Mouse (Mus musculus): ENCODE data around the gene Fam3c. TPM values are rescaled to one million over a fixed set of nuclear protein-coding genes. Genes with fewer than 3 reads are reported as not detected.

Fam3c gene
- polyA plus RNA-seq, 1 experiment from 2014 or later: 45.7 TPM

DNA sequence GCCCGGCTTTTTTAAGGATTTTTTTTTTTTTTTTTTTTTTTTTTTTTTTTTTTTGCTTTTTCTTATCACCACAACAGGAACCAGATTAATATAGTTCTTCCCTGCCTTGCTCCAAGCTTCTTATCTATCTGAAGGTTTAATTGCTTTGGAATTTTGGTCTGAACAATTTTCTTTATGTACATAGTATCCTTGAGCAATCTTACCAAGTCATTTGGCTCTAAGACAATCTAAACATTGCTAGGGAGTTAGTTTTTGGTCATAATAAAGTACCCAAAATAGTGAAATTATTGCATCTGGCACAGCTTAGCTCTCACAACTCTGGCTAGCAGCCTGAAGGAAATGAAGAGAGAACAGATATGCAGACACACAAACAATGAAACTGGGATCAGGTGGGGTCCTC lies 23.8 kb upstream of the Fam3c start:
- Histone ChIP-seq H3K27me3 (no peaks in the 10 kb centered on the region), H3K4me2 (no peak overlapping the region), H3K9ac (no peak overlapping the region), H3K36me3 (no peaks in the 10 kb centered on the region), H3K27ac (no peak overlapping the region), H3K9me3 (replicated peaks) (no peaks in the 10 kb centered on the region), H3K4me3 (no peak overlapping the region), H3K4me1 (replicated peaks) (no peaks in the 10 kb centered on the region)
- 89% methylated on average over 1 of the region's 1 CpGs for WGBS
- no peak for ATAC-seq (replicated peaks; ENCODE audit: insufficient number of reproducible peaks, insufficient read depth, low FRiP score, low read depth)

- H3K4me2 ChIP-seq: no peak overlapping the region
- 46% methylated on average over 5 of the region's 5 CpGs for WGBS
- H3K27me3 ChIP-seq: no peaks in the 10 kb centered on the region
- H3K27ac ChIP-seq: no peak overlapping the region
- H3K36me3 ChIP-seq: no peaks in the 10 kb centered on the region
- no peak overlapping the region for H3K9ac ChIP-seq
- H3K4me3 ChIP-seq: no peak overlapping the region
- no peaks in the 10 kb centered on the region for H3K4me1 ChIP-seq (replicated peaks)
- no peak for ATAC-seq (replicated peaks; ENCODE audit: insufficient number of reproducible peaks, insufficient read depth, low FRiP score, low read depth)
- H3K9me3 ChIP-seq (replicated peaks): no peaks in the 10 kb centered on the region
These were observed 22.4 kb upstream of the Fam3c start for GRCm38 (mm10) chr6:22378462-22378861.

GRCm38 (mm10) chr6:22374791-22375190 lies 18.7 kb upstream of the Fam3c start:
- Histone ChIP-seq H3K9ac (no peak overlapping the region), H3K27ac (no peak overlapping the region), H3K4me3 (no peak overlapping the region), H3K4me2 (no peak overlapping the region), H3K4me1 (replicated peaks) (no peaks in the 10 kb centered on the region), H3K27me3 (no peaks in the 10 kb centered on the region), H3K36me3 (no peaks in the 10 kb centered on the region), H3K9me3 (replicated peaks) (no peaks in the 10 kb centered on the region)
- 77% methylated on average over 3 of the region's 3 CpGs for WGBS
- no peak for ATAC-seq (replicated peaks; ENCODE audit: insufficient number of reproducible peaks, insufficient read depth, low FRiP score, low read depth)

DNA sequence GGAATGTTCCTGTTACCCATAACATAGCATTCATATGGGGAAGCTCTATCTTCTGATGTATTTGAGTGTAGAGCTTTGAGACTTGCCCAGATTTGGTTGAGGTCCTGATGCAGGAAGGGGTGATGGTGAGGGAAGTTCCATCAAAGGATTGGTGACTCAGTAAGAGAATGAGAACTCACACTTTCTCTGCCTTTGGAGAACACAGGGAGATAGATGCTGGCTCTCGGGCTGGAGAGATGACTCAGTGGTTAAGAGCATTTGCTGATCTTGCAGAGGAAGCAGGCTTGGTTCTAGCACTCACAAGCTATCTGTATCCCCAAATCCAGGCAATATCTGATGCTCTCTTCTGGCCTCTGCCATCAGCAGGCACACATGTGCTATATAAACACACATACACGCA lies 17.4 kb upstream of the Fam3c start:
- H3K36me3 ChIP-seq: no peaks in the 10 kb centered on the region
- no peak overlapping the region for H3K4me2 ChIP-seq
- H3K4me1 ChIP-seq (replicated peaks): no peaks in the 10 kb centered on the region
- ATAC-seq (replicated peaks; ENCODE audit: insufficient number of reproducible peaks, insufficient read depth, low FRiP score, low read depth): no peak
- 74% methylated on average over 2 of the region's 2 CpGs for WGBS
- no peaks in the 10 kb centered on the region for H3K9me3 ChIP-seq (replicated peaks)
- no peaks in the 10 kb centered on the region for H3K27me3 ChIP-seq
- H3K27ac ChIP-seq: no peak overlapping the region
- H3K4me3 ChIP-seq: no peak overlapping the region
- no peak overlapping the region for H3K9ac ChIP-seq

DNA sequence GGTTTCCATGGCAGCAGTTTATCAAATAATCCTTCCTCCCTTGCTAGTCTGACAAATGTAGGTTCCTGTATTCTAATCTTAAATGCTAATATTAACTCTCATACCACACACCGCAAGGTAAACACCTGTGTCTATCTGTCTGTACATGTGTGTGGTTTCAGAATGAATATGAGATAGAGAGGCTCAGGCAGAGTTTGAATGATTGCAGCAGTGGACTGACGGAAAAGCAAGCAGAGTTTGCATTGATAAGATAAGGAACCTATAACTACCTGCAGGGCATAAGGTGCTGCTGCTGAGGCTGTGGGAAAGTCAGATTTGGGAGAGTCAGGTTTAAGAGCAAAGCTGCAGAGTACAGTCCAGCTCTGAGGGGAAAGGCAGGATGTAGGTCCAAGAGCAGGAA lies 10.9 kb upstream of the Fam3c start:
- ATAC-seq (replicated peaks; ENCODE audit: insufficient number of reproducible peaks, insufficient read depth, low FRiP score, low read depth): no peak
- Histone ChIP-seq H3K9me3 (replicated peaks) (no peaks in the 10 kb centered on the region), H3K4me3 (no peak overlapping the region), H3K9ac (no peak overlapping the region), H3K27me3 (no peaks in the 10 kb centered on the region), H3K4me2 (no peak overlapping the region), H3K36me3 (no peaks in the 10 kb centered on the region), H3K27ac (no peak overlapping the region), H3K4me1 (replicated peaks) (no peaks in the 10 kb centered on the region; the same call in 1 of the 2 replicates)
- WGBS: 57% methylated on average over 2 of the region's 2 CpGs

- Histone ChIP-seq H3K27me3 (no peaks in the 10 kb centered on the region), H3K4me1 (replicated peaks) (no peaks in the 10 kb centered on the region; the same call in 1 of the 2 replicates), H3K27ac (no peak overlapping the region), H3K4me2 (no peak overlapping the region), H3K9me3 (replicated peaks) (no peaks in the 10 kb centered on the region), H3K36me3 (no peaks in the 10 kb centered on the region), H3K9ac (no peak overlapping the region), H3K4me3 (no peak overlapping the region)
- no peak for ATAC-seq (replicated peaks; ENCODE audit: insufficient number of reproducible peaks, insufficient read depth, low FRiP score, low read depth)
- 69% methylated on average over 3 of the region's 3 CpGs for WGBS
These were observed 7.5 kb upstream of the Fam3c start for GRCm38 (mm10) chr6:22363590-22363989.

DNA sequence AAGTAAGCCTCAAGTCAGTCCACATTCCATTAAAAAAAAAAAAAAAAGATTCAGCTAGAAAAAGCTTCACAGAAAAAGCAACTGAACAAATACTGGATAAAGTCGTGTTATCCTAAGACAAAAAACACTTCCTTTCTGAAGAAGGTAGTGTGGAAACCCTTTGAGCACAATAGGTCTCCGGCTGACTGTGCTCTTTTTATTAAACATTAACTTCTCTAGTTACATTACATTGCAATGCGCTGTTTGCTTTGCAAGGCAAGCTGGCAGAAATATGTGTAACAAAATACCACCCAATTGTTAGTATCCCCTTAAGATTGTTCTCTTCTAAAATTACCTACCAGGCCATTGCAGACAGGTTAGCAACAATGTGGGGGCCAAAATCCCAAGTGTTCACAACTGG lies 5.9 kb upstream of the Fam3c start:
- 63% methylated on average over 3 of the region's 3 CpGs for WGBS
- no peak for ATAC-seq (replicated peaks; ENCODE audit: insufficient number of reproducible peaks, insufficient read depth, low FRiP score, low read depth)
- H3K36me3 ChIP-seq: no peaks in the 10 kb centered on the region

DNA sequence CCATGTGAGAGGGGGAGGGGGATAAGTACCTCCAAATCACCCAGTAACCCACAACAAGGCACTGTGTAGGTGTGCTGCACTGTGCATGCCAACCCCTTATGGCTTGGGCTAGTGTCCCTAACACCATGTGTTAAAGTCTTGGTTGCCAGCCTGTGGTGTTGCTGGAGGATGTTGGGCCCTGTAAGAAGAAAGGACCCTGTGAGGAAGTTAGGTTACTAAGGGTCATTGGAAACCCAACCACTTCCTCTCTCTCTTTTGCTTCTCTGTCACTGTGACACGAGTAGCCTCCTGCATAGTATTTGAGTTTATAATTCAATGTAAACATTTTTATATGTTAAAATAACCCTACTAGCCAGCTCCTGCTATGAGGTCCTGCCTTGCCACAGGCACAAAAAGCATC lies 3.0 kb upstream of the Fam3c start:
- H3K36me3 ChIP-seq: no peaks in the 10 kb centered on the region
- H3K9me3 ChIP-seq (replicated peaks): no peaks in the 10 kb centered on the region
- no peak overlapping the region for H3K4me3 ChIP-seq
- no peak overlapping the region for H3K27ac ChIP-seq
- H3K27me3 ChIP-seq: no peaks in the 10 kb centered on the region
- H3K4me2 ChIP-seq: no peak overlapping the region
- peaks cover 10% of the 10 kb centered on the region for H3K4me1 ChIP-seq (replicated peaks)
- H3K9ac ChIP-seq: no peak overlapping the region
- 56% methylated on average over 1 of the region's 1 CpGs for WGBS
- ATAC-seq (replicated peaks; ENCODE audit: insufficient number of reproducible peaks, insufficient read depth, low FRiP score, low read depth): no peak

More for the DNA sequence above, 5.9 kb upstream of the Fam3c start:
- H3K27ac ChIP-seq: no peak overlapping the region
- no peak overlapping the region for H3K9ac ChIP-seq
- no peak overlapping the region for H3K4me2 ChIP-seq
- no peaks in the 10 kb centered on the region for H3K27me3 ChIP-seq
- no peaks in the 10 kb centered on the region for H3K9me3 ChIP-seq (replicated peaks)
- H3K4me3 ChIP-seq: no peak overlapping the region
- H3K4me1 ChIP-seq (replicated peaks): no peaks in the 10 kb centered on the region; the same call in 1 of the 2 replicates

DNA sequence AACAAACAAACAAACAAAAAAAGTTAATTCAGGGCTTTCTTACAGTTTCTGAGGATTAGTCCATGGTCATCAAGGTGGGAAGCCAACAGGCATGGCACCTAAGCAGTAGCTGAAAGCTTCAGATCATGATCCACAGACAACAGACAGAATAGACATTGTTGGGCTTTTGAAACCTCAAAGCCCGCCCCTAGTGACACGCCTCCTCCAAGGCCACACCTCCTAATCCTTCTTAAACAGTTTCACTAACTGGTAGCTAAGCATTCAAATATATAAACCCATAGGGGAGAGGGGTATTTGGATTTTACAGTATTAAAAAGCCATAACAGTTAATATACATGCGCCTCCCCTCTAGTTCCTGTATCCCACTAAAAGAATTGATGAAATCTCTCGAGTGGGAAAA lies 1.3 kb upstream of the Fam3c start:
- H3K4me3 ChIP-seq: no peak overlapping the region
- H3K4me1 ChIP-seq (replicated peaks): peaks cover 12% of the 10 kb centered on the region
- H3K27ac ChIP-seq: no peak overlapping the region
- no peaks in the 10 kb centered on the region for H3K9me3 ChIP-seq (replicated peaks)
- no peak overlapping the region for H3K9ac ChIP-seq
- no peaks in the 10 kb centered on the region for H3K36me3 ChIP-seq
- no peak for ATAC-seq (replicated peaks; ENCODE audit: insufficient number of reproducible peaks, insufficient read depth, low FRiP score, low read depth)
- WGBS: 97% methylated on average over 4 of the region's 4 CpGs
- H3K4me2 ChIP-seq: no peak overlapping the region
- no peaks in the 10 kb centered on the region for H3K27me3 ChIP-seq

DNA sequence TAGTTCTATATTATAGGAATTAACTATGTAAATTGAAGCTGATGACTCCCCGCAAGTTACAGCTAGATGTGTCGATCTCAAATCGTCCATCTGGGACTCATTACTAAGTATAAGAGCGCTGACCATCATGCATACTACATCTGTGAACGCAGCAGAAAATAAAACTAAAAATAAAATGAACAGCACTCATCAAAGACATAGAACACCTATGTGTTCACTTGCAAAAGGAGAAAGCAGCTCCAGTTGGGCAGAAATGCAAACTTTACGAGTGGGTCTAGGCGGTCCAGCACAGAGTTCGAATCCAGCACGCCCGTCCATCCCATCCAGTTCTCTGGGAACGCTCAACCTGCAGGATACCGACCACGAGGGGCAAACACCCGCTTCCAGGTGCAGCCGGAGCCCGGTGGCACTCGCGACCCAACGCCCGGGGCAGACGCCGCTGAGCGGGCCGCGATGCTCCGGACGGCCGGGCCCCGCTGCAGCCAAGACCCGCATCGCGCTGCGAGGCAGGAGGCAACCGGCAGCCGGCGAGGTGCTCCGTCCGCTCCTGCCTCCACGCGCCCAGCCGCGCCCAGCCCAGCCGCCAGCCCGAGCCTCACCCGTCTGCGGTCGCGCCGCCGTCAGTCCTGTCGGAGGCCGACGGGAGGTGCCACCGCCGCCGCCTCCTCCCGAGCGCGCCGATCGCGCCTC lies 502 bp downstream of the Fam3c start:
- H3K4me2 ChIP-seq: peak overlapping the region; percentile 84
- H3K4me3 ChIP-seq: peak overlapping the region; percentile 92
- H3K27me3 ChIP-seq: no peaks in the 10 kb centered on the region
- H3K9ac ChIP-seq: peak overlapping the region; percentile 93
- WGBS: 2% methylated on average over 36 of the region's 62 CpGs
- peaks cover 15% of the 10 kb centered on the region for H3K4me1 ChIP-seq (replicated peaks)
- no peaks in the 10 kb centered on the region for H3K36me3 ChIP-seq
- H3K9me3 ChIP-seq (replicated peaks): no peaks in the 10 kb centered on the region
- ATAC-seq (replicated peaks; ENCODE audit: insufficient number of reproducible peaks, insufficient read depth, low FRiP score, low read depth): no peak
- H3K27ac ChIP-seq: peak overlapping the region; percentile 88

GRCm38 (mm10) chr6:22354675-22355074 lies 1.4 kb downstream of the Fam3c start:
- Histone ChIP-seq H3K9me3 (replicated peaks) (no peaks in the 10 kb centered on the region), H3K4me2 (peak overlapping the region; percentile 84), H3K9ac (no peak overlapping the region), H3K27me3 (no peaks in the 10 kb centered on the region), H3K36me3 (no peaks in the 10 kb centered on the region), H3K27ac (no peak overlapping the region), H3K4me1 (replicated peaks) (peaks cover 22% of the 10 kb centered on the region), H3K4me3 (peak overlapping the region; percentile 92)
- WGBS: 89% methylated on average over 7 of the region's 7 CpGs
- no peak for ATAC-seq (replicated peaks; ENCODE audit: insufficient number of reproducible peaks, insufficient read depth, low FRiP score, low read depth)

GRCm38 (mm10) chr6:22354031-22354430 lies 2.0 kb downstream of the Fam3c start:
- WGBS: 44% methylated on average over 1 of the region's 1 CpGs
- no peak for ATAC-seq (replicated peaks; ENCODE audit: insufficient number of reproducible peaks, insufficient read depth, low FRiP score, low read depth)
- no peaks in the 10 kb centered on the region for H3K9me3 ChIP-seq (replicated peaks)
- no peak overlapping the region for H3K27ac ChIP-seq
- H3K4me2 ChIP-seq: no peak overlapping the region
- no peaks in the 10 kb centered on the region for H3K27me3 ChIP-seq
- H3K4me3 ChIP-seq: no peak overlapping the region
- H3K36me3 ChIP-seq: no peaks in the 10 kb centered on the region
- peaks cover 22% of the 10 kb centered on the region for H3K4me1 ChIP-seq (replicated peaks)
- no peak overlapping the region for H3K9ac ChIP-seq
